Mouse (Mus musculus) adrenal gland, postnatal 36 days (tissue): ENCODE measurements around the gene Clec4a1. TPM values are rescaled to one million over a fixed set of nuclear protein-coding genes. Genes with fewer than 3 reads are reported as not detected.

ENCODE experiments used
- total RNA-seq, 2 experiments: library from RNA; stranded (reverse); gene quantifications; 2 replicates each; pipeline ENCODE4 v1.2.3; 2021

Clec4a1 gene
- total RNA-seq, 2 experiments from 2014 or later = 2.2 to 4.5 TPM

Other genes with a start within 250 kb of the Clec4a1 start
- gene Nanog, start 214.4 kb upstream of the Clec4a1 start, total RNA-seq = not detected
- gene Slc2a3, start 120.2 kb upstream of the Clec4a1 start, total RNA-seq = 1 to 10 TPM; 5.8 to 9.6 TPM
- gene Foxj2, start 101.9 kb upstream of the Clec4a1 start, total RNA-seq = 10 to 100 TPM; 18.5 to 19.6 TPM
- gene C3ar1, start 65.7 kb upstream of the Clec4a1 start, total RNA-seq = 1 to 10 TPM; 3.0 to 3.2 TPM
- 10 to 100 TPM; 54.9 to 67.6 TPM for gene Necap1, start 47.4 kb upstream of the Clec4a1 start, total RNA-seq
- 1 to 10 TPM; 1.8 to 5.4 TPM for gene Clec4a3, start 30.7 kb downstream of the Clec4a1 start, total RNA-seq
- not detected for gene Clec4a4, start 68.5 kb downstream of the Clec4a1 start, total RNA-seq
- 1 to 10 TPM in 1 of 2 experiments, not detected in 1; 1.7 TPM for gene Clec4b1, start 128.1 kb downstream of the Clec4a1 start, total RNA-seq
- gene Clec4a2, start 184.6 kb downstream of the Clec4a1 start, total RNA-seq = 1 to 10 TPM; 1.7 to 3.3 TPM